Mouse (Mus musculus) hindbrain, embryonic 11.5 days (tissue): ENCODE measurements around the gene Castor1. TPM values are rescaled to one million over a fixed set of nuclear protein-coding genes. Genes with fewer than 3 reads are reported as not detected.

Experiments
- ATAC-seq: fragments of 200-750 bp; cut with Nextera tagmentation; 2 replicates; pipeline ENCODE4 v1.8.0; 2017; ENCODE audit warnings: mild to moderate bottlenecking, moderate TSS enrichment, moderate library complexity; ENCODE audit not compliant: low FRiP score
- DNase-seq: peaks from one replicate; pipeline ENCODE4 v3.0.0-alpha.2; 2015; ENCODE audit warnings: low spot score
- H3K27ac ChIP-seq: fragments of 300-500 bp; sonication (generic); 2 replicates; pipeline ENCODE4 v1.5.1; 2014; ENCODE audit warnings: mild to moderate bottlenecking, low read depth, low read length
- H3K27me3 ChIP-seq: fragments of 300-500 bp; sonication (generic); 2 replicates; pipeline ENCODE4 v1.6.1; 2014; ENCODE audit warnings: mild to moderate bottlenecking, low read length, moderate library complexity, mixed read lengths; ENCODE audit not compliant: control insufficient read depth, insufficient read depth
- H3K36me3 ChIP-seq: fragments of 300-500 bp; sonication (generic); 2 replicates; pipeline ENCODE4 v1.6.1; 2014; ENCODE audit warnings: mild to moderate bottlenecking, low read length, moderate library complexity, mixed read lengths; ENCODE audit not compliant: control insufficient read depth, insufficient read depth
- H3K4me1 ChIP-seq: fragments of 300-500 bp; sonication (generic); replicated peaks from 2 replicates; pipeline ENCODE4 v1.6.1; 2014; ENCODE audit warnings: low read length, mixed read lengths; ENCODE audit not compliant: control insufficient read depth, insufficient read depth
- H3K4me2 ChIP-seq: fragments of 300-500 bp; sonication (generic); replicated peaks from 2 replicates; pipeline ENCODE4 v1.6.1; 2014; ENCODE audit warnings: mild to moderate bottlenecking, low read depth, low read length
- H3K4me3 ChIP-seq: fragments of 300-500 bp; sonication (generic); 2 replicates; pipeline ENCODE4 v1.5.1; 2014; ENCODE audit warnings: low read depth, low read length
- H3K9ac ChIP-seq: fragments of 300-500 bp; sonication (generic); 2 replicates; pipeline ENCODE4 v1.6.1; 2014; ENCODE audit warnings: low read depth, low read length
- H3K9me3 ChIP-seq: fragments of 300-500 bp; sonication (generic); 2 replicates; pipeline ENCODE4 v1.6.1; 2016; ENCODE audit warnings: low read length; ENCODE audit not compliant: control insufficient read depth
- WGBS: fragments of 180-500 bp; shearing (Covaris S2); extraction: QIAGEN DNeasy Blood & Tissue Kit; methylation state at CpG from one replicate; pipeline ENCODE4 v1.1.7; 2014; 5-methylcytosine and 5-hydroxymethylcytosine counted together
- polyA plus RNA-seq: library from polyadenylated mRNA; unstranded; fragments of >200 nt; fragmentation: Nextera tagmentation; extraction: Ambion mirVana; gene quantifications from 2 replicates; pipeline ENCODE4 v1.2.1, GENCODE M21; 2014

Castor1 gene
- polyA plus RNA-seq, 1 experiment from 2014 or later, result 3.4 TPM

- H3K9ac ChIP-seq, result no peak within 1 kb of the TSS
- ATAC-seq (no peak), DNase-seq (no peak)
- no peaks in the 10 kb centered on the region for H3K9me3 ChIP-seq
- WGBS, result 82% methylated on average over 16 of the region's 16 CpGs
- no peaks in the 10 kb centered on the region for H3K36me3 ChIP-seq
- H3K4me1 ChIP-seq, result no peaks in the 10 kb centered on the region
- H3K27me3 ChIP-seq, result no peaks in the 10 kb centered on the region
- no peak within 1 kb of the TSS for H3K27ac ChIP-seq
- H3K4me2 ChIP-seq, result no peak within 1 kb of the TSS
- H3K4me3 ChIP-seq, result no peak within 1 kb of the TSS
Observed at GRCm38 (mm10) chr11:4235665-4236545, 17.9 kb downstream of the Castor1 start, which contains the start of gene Osm. Gene Osm (plus strand): TSS chr11:4236420.

GRCm38 (mm10) chr11:4236546-4237067 lies 18.6 kb downstream of the Castor1 start:
- ATAC-seq, result no peak
- DNase-seq, result no peak
- 94% methylated on average over 21 of the region's 21 CpGs for WGBS
- H3K27ac ChIP-seq, result no peak overlapping the region
- no peaks in the 10 kb centered on the region for H3K36me3 ChIP-seq
- no peaks in the 10 kb centered on the region for H3K9me3 ChIP-seq
- no peak overlapping the region for H3K4me2 ChIP-seq
- H3K4me3 ChIP-seq, result no peak overlapping the region
- no peak overlapping the region for H3K9ac ChIP-seq
- no peaks in the 10 kb centered on the region for H3K27me3 ChIP-seq
- H3K4me1 ChIP-seq, result no peaks in the 10 kb centered on the region

- Histone ChIP-seq H3K4me2 (no peak overlapping the region), H3K9ac (no peak overlapping the region), H3K36me3 (no peaks in the 10 kb centered on the region), H3K4me3 (no peak overlapping the region), H3K27me3 (no peaks in the 10 kb centered on the region), H3K4me1 (no peaks in the 10 kb centered on the region), H3K9me3 (no peaks in the 10 kb centered on the region), H3K27ac (no peak overlapping the region)
- DNase-seq (no peak), ATAC-seq (no peak)
- WGBS, result 82% methylated on average over 17 of the region's 18 CpGs
Observed at GRCm38 (mm10) chr11:4237389-4237912, 19.4 kb downstream of the Castor1 start.

- 87% methylated on average over 6 of the region's 6 CpGs for WGBS
- DNase-seq (no peak), ATAC-seq (no peak)
- no peak overlapping the region for H3K4me2 ChIP-seq
- no peak overlapping the region for H3K4me3 ChIP-seq
- H3K27ac ChIP-seq, result no peak overlapping the region
- no peak overlapping the region for H3K9ac ChIP-seq
- no peaks in the 10 kb centered on the region for H3K27me3 ChIP-seq
- H3K9me3 ChIP-seq, result no peaks in the 10 kb centered on the region
- H3K36me3 ChIP-seq, result no peaks in the 10 kb centered on the region
- no peaks in the 10 kb centered on the region for H3K4me1 ChIP-seq
Observed at GRCm38 (mm10) chr11:4238167-4238566, 20.1 kb downstream of the Castor1 start.

GRCm38 (mm10) chr11:4239691-4240090 lies 21.7 kb downstream of the Castor1 start:
- WGBS, result 90% methylated on average over 23 of the region's 23 CpGs
- Histone ChIP-seq H3K9me3 (no peaks in the 10 kb centered on the region), H3K27ac (no peak overlapping the region), H3K27me3 (no peaks in the 10 kb centered on the region), H3K36me3 (no peaks in the 10 kb centered on the region), H3K4me3 (no peak overlapping the region), H3K9ac (no peak overlapping the region), H3K4me1 (no peaks in the 10 kb centered on the region), H3K4me2 (no peak overlapping the region)
- ATAC-seq (no peak), DNase-seq (no peak)

- no peak for DNase-seq
- no peak overlapping the region for H3K9ac ChIP-seq
- H3K4me3 ChIP-seq, result no peak overlapping the region
- 73% methylated on average over 7 of the region's 7 CpGs for WGBS
- no peaks in the 10 kb centered on the region for H3K9me3 ChIP-seq
- H3K4me2 ChIP-seq, result no peak overlapping the region
- H3K36me3 ChIP-seq, result no peaks in the 10 kb centered on the region
- no peak for ATAC-seq
- H3K27me3 ChIP-seq, result no peaks in the 10 kb centered on the region
- H3K27ac ChIP-seq, result no peak overlapping the region
- H3K4me1 ChIP-seq, result no peaks in the 10 kb centered on the region
Observed at GRCm38 (mm10) chr11:4240151-4240550, 22.1 kb downstream of the Castor1 start.

GRCm38 (mm10) chr11:4241180-4241579 lies 23.2 kb downstream of the Castor1 start:
- H3K9me3 ChIP-seq, result no peaks in the 10 kb centered on the region
- no peak for DNase-seq
- H3K9ac ChIP-seq, result no peak overlapping the region
- H3K4me2 ChIP-seq, result no peak overlapping the region
- H3K4me3 ChIP-seq, result no peak overlapping the region
- no peak overlapping the region for H3K27ac ChIP-seq
- no peaks in the 10 kb centered on the region for H3K4me1 ChIP-seq
- ATAC-seq, result no peak
- no peaks in the 10 kb centered on the region for H3K36me3 ChIP-seq
- H3K27me3 ChIP-seq, result no peaks in the 10 kb centered on the region
- 86% methylated on average over 4 of the region's 4 CpGs for WGBS

DNA sequence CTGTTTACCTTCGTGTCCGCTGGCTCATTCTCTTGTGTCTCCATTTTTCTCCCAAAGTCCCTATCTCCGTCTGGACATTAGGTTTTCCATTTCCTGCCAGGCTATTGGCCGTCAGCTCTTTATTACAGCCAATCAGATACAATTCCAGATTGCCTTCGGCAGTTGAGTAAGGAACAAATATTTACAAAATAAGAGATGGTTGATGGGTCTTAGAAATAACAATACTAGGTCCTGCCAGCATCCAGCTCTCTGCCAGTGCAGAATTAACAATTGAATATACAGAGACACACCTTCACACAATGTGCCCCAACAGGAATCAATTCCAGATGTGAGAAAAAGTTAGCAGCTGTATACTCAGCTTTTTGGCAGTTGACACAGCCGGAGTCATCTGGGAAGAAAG lies 28.1 kb downstream of the Castor1 start:
- WGBS, result 74% methylated on average over 6 of the region's 6 CpGs
- DNase-seq (no peak), ATAC-seq (no peak)
- Histone ChIP-seq H3K4me2 (no peak overlapping the region), H3K4me3 (no peak overlapping the region), H3K9me3 (no peaks in the 10 kb centered on the region), H3K27ac (no peak overlapping the region), H3K27me3 (no peaks in the 10 kb centered on the region), H3K4me1 (no peaks in the 10 kb centered on the region), H3K36me3 (no peaks in the 10 kb centered on the region), H3K9ac (no peak overlapping the region)

GRCm38 (mm10) chr11:4246623-4247022 lies 28.6 kb downstream of the Castor1 start:
- Histone ChIP-seq H3K4me2 (no peak overlapping the region), H3K9me3 (no peaks in the 10 kb centered on the region), H3K4me3 (no peak overlapping the region), H3K36me3 (no peaks in the 10 kb centered on the region), H3K4me1 (no peaks in the 10 kb centered on the region), H3K9ac (no peak overlapping the region), H3K27ac (no peak overlapping the region), H3K27me3 (no peaks in the 10 kb centered on the region)
- WGBS, result 71% methylated on average over 4 of the region's 4 CpGs
- DNase-seq, result no peak
- no peak for ATAC-seq
